ENCODE assay signal across 15 mouse cellular contexts in the genomic region with DNA sequence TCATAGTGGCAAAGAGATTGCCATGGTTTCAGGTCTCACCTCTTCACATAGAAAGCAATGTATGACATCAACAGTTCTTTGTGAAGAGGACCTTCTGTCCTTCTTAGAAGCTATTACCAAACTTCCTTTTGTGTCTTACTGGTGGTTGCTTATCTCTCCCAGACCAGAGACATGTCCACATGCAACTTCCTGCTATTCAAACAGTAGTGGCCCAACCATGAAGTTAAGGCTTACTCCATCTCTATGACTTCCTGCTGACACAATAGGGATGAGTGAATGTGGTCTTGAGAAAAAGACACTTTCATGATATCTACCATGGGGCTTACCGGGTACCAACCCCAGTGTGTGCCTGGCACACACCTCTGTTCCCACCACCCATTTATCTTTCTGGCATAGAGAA. TPM values are rescaled to one million over a fixed set of nuclear protein-coding genes. Genes with fewer than 3 reads are reported as not detected.
DNase-seq lines count a peak whose midpoint lies in the region; ATAC-seq and TF ChIP-seq lines count a peak whose summit lies in the region.
"Had no signal": no experiment of that assay in that cellular context is flagged by ENCODE, and none has a peak within 500 bp of the region (broad histone marks: within the 10 kb centered on the region; RNA-seq: fewer than 3 reads in every experiment).

No protein-coding gene starts in this region.

- no peak for TF ChIP-seq CTCF in heart, adult 2 months (IDR thresholded peaks at IDR 0.05)
- no peak for TF ChIP-seq CTCF in lung, postnatal 0 days (IDR thresholded peaks at IDR 0.05)

- no peak overlapping the region for H3K4me3 ChIP-seq in heart, embryonic 16.5 days (ENCODE audit: low read length)
- H3K4me3 ChIP-seq in heart, adult 2 months: no peak overlapping the region
- no peak overlapping the region for H3K4me3 ChIP-seq in lung, postnatal 0 days (ENCODE audit: low read depth, low read length)
- H3K4me3 ChIP-seq: hindbrain, embryonic 12.5 days; limb, embryonic 15.5 days had no signal

- H3K4me1 ChIP-seq in heart, embryonic 16.5 days (ENCODE audit: control insufficient read depth, insufficient read depth, low read length): peaks cover 4% of the 10 kb centered on the region; the same call in 1 of the 2 replicates
- H3K4me1 ChIP-seq in heart, adult 2 months (ENCODE audit: control insufficient read depth, insufficient read depth, low read length): no peaks in the 10 kb centered on the region; the same call in 1 of the 2 replicates
- no peaks in the 10 kb centered on the region for H3K4me1 ChIP-seq in lung, postnatal 0 days (ENCODE audit: insufficient read depth, low read depth, low read length)
- H3K4me1 ChIP-seq: hindbrain, embryonic 12.5 days; limb, embryonic 15.5 days had no signal

- intact Hi-C loops in heart, adult 2 months (cut with DNase I): no loop called here

- ATAC-seq in heart, embryonic 16.5 days (replicated peaks; ENCODE audit: extremely low read depth, insufficient read depth, low FRiP score): peak; percentile 70
- peak; percentile 87 for ATAC-seq in lung, postnatal 0 days
- peak; percentile 64 for ATAC-seq in megakaryocyte-erythroid progenitor cell, adult 5-6 weeks (replicated peaks; ENCODE audit: low FRiP score, low TSS enrichment, poor library complexity, severe bottlenecking)
- ATAC-seq: Patski had no signal

- no peak overlapping the region for H3K27ac ChIP-seq in heart, embryonic 16.5 days (ENCODE audit: low read length)
- H3K27ac ChIP-seq in heart, adult 2 months: no peak overlapping the region
- H3K27ac ChIP-seq in lung, postnatal 0 days (ENCODE audit: low read length): no peak overlapping the region
- H3K27ac ChIP-seq: hindbrain, embryonic 12.5 days; limb, embryonic 15.5 days had no signal

- TF ChIP-seq POLR2A in heart, adult 2 months (IDR thresholded peaks at IDR 0.05; ENCODE audit: insufficient read depth, low read depth, low read length): no peak

- no peaks in the 10 kb centered on the region for H3K36me3 ChIP-seq in heart, embryonic 16.5 days (ENCODE audit: control insufficient read depth, insufficient read depth)
- no peaks in the 10 kb centered on the region for H3K36me3 ChIP-seq in heart, adult 2 months (ENCODE audit: control insufficient read depth, insufficient read depth, low read length)
- no peaks in the 10 kb centered on the region for H3K36me3 ChIP-seq in lung, postnatal 0 days (ENCODE audit: insufficient read depth, low read length)
- H3K36me3 ChIP-seq: hindbrain, embryonic 12.5 days; limb, embryonic 15.5 days had no signal

- DNase-seq in heart, adult 2 months: no peak
- DNase-seq in lung, postnatal 0 days (ENCODE audit: low spot score): peak; percentile 78
- no peak for DNase-seq in lung, postnatal 10 days
- DNase-seq in induced T-regulatory cell, adult 2 months (ENCODE audit: low read depth): peak; percentile 39
- no peak for DNase-seq in cerebellum, adult 9-11 months
- DNase-seq in frontal cortex, postnatal 14 days (ENCODE audit: low spot score in 2 of 2): no peak
- DNase-seq: adrenal gland, postnatal 10 days; cerebellum, adult 11 months; right cerebral cortex, postnatal 25 days had no signal

- no peaks in the 10 kb centered on the region for H3K9me3 ChIP-seq in heart, embryonic 16.5 days (replicated peaks; ENCODE audit: control insufficient read depth, low read length)
- no peaks in the 10 kb centered on the region for H3K9me3 ChIP-seq in lung, postnatal 0 days (ENCODE audit: low read length)
- H3K9me3 ChIP-seq: hindbrain, embryonic 12.5 days; limb, embryonic 15.5 days had no signal

- no peaks in the 10 kb centered on the region for H3K79me2 ChIP-seq in heart, adult 2 months (replicated peaks; ENCODE audit: control insufficient read depth, insufficient read depth, low read length)

- no peak overlapping the region for H3K9ac ChIP-seq in heart, embryonic 16.5 days (ENCODE audit: low read length)
- no peak overlapping the region for H3K9ac ChIP-seq in heart, adult 2 months (ENCODE audit: low read depth, low read length)
- H3K9ac ChIP-seq in lung, postnatal 0 days (replicated peaks; ENCODE audit: low read depth): no peak overlapping the region
- H3K9ac ChIP-seq: hindbrain, embryonic 12.5 days; limb, embryonic 15.5 days had no signal

- no peak for TF ChIP-seq EP300 in heart, adult 2 months (IDR thresholded peaks at IDR 0.05; ENCODE audit: insufficient read depth, low read depth, low read length)
- TF ChIP-seq EP300 in lung, postnatal 0 days (IDR thresholded peaks at IDR 0.05): peak; percentile 96

- H3K4me2 ChIP-seq in heart, embryonic 16.5 days (ENCODE audit: low read depth, low read length): no peak overlapping the region
- no peak overlapping the region for H3K4me2 ChIP-seq in lung, postnatal 0 days (replicated peaks; ENCODE audit: low read depth, low read length)
- H3K4me2 ChIP-seq: hindbrain, embryonic 12.5 days; limb, embryonic 15.5 days had no signal

- no peaks in the 10 kb centered on the region for H3K27me3 ChIP-seq in heart, embryonic 16.5 days (ENCODE audit: control insufficient read depth, insufficient read depth, low read length)
- H3K27me3 ChIP-seq in heart, adult 2 months (ENCODE audit: control insufficient read depth, insufficient read depth, low read length): no peaks in the 10 kb centered on the region
- H3K27me3 ChIP-seq in lung, postnatal 0 days (replicated peaks; ENCODE audit: insufficient read depth, low read length): no peaks in the 10 kb centered on the region
- H3K27me3 ChIP-seq: hindbrain, embryonic 12.5 days; limb, embryonic 15.5 days; Patski had no signal

- WGBS in heart, embryonic 16.5 days: 67% methylated on average over 1 of the region's 1 CpGs
- WGBS in heart, adult 2 months: 56% methylated on average over 1 of the region's 1 CpGs
- WGBS in lung, postnatal 0 days: 57% methylated on average over 1 of the region's 1 CpGs

RNA-seq across cellular contexts. Expression of gene Slc24a3, which starts 58.5 kb away (rescaled TPM):
- 0.83 and 1.3 TPM in 2 replicates for polyA plus RNA-seq in heart, embryonic 16.5 days (2015; fragmentation: Nextera tagmentation; extraction: Ambion mirVana)
- 1 to 10 TPM; 2.7 to 2.8 TPM for total RNA-seq in heart, adult 2 months (2021)
- polyA plus RNA-seq in heart, adult 2 months (2012; rRNA removed): 3.3 and 3.6 TPM in 2 replicates
- 2.3 and 2.8 TPM in 2 replicates for polyA plus RNA-seq in lung, postnatal 0 days (2015; fragmentation: Nextera tagmentation; extraction: Ambion mirVana)
- total RNA-seq in megakaryocyte-erythroid progenitor cell, adult 5-6 weeks (2014; fragmentation: Nextera tagmentation): 1.8 and 4.1 TPM in 2 replicates
- 0.23 and 0.33 TPM in 2 replicates for total RNA-seq in megakaryocyte-erythroid progenitor cell, adult 5-6 weeks (2017)
- total RNA-seq: CH12.LX had no signal

Comparison
In these comparisons a context has a peak if more than half of its experiments do, and no peak if none do; other contexts are left out.
1. DNase-seq: peak in lung, postnatal 0 days (single experiment) and induced T-regulatory cell, adult 2 months (single experiment); none in heart, adult 2 months (0 of 2), lung, postnatal 10 days (single experiment), cerebellum, adult 9-11 months (single experiment) and frontal cortex, postnatal 14 days (0 of 2).
2. Peak in every context shown above with its lines, with median percentiles within 50 percentile points of each other: ATAC-seq.